Comparison of ENCODE assay signal across 12 mouse cellular contexts in the genomic region with DNA sequence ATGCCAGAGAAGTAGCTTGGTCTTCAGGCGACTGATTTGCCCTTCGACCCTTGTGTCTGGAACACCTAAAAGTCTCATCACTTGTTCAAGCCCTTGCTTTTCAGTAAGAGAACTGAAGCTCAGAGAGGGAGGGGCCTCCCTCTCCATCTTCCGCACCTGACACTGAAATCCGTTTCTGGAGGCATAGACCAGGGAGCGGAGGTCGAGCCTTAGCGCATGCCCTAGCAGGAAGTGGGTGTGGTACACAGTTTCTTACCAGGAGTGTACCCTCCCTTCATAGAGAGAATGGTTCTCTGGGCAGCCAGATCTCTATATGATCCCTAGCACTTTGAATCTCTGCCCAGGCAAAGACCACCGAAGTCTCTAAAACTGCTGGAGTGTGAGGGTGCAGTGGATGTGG. TPM values are rescaled to one million over a fixed set of nuclear protein-coding genes. Genes with fewer than 3 reads are reported as not detected.
DNase-seq lines count a peak whose midpoint lies in the region; ATAC-seq and TF ChIP-seq lines count a peak whose summit lies in the region.
"Had no signal": no experiment of that assay in that cellular context is flagged by ENCODE, and none has a peak within 500 bp of the region (broad histone marks: within the 10 kb centered on the region; RNA-seq: fewer than 3 reads in every experiment).

No protein-coding gene starts in this region.

- H3K4me1 ChIP-seq in midbrain, embryonic 10.5 days = peaks cover 84% of the 10 kb centered on the region
- H3K4me1 ChIP-seq in midbrain, embryonic 11.5 days (ENCODE audit: control insufficient read depth, insufficient read depth, low read length) = peaks cover 22% of the 10 kb centered on the region
- H3K4me1 ChIP-seq in forebrain, embryonic 16.5 days (replicated peaks; ENCODE audit: control insufficient read depth, insufficient read depth, low read length) = peaks cover 45% of the 10 kb centered on the region
- H3K4me1 ChIP-seq in midbrain, embryonic 13.5 days (replicated peaks) = peaks cover 67% of the 10 kb centered on the region
- no peaks in the 10 kb centered on the region; the same call in 1 of the 2 replicates for H3K4me1 ChIP-seq in liver, postnatal 0 days (ENCODE audit: insufficient read depth)

- no peaks in the 10 kb centered on the region for H3K9me3 ChIP-seq in midbrain, embryonic 10.5 days (replicated peaks)
- H3K9me3 ChIP-seq in midbrain, embryonic 11.5 days (ENCODE audit: control insufficient read depth, low read length) = no peaks in the 10 kb centered on the region
- no peaks in the 10 kb centered on the region for H3K9me3 ChIP-seq in forebrain, embryonic 16.5 days (ENCODE audit: control insufficient read depth, low read length)
- no peaks in the 10 kb centered on the region for H3K9me3 ChIP-seq in midbrain, embryonic 13.5 days
- H3K9me3 ChIP-seq in liver, postnatal 0 days (ENCODE audit: low read length) = no peaks in the 10 kb centered on the region
- H3K9me3 ChIP-seq: lung, embryonic 15.5 days had no signal

- no peaks in the 10 kb centered on the region; the same call in 1 of the 2 replicates for H3K27me3 ChIP-seq in midbrain, embryonic 10.5 days (ENCODE audit: low read depth, poor library complexity, severe bottlenecking)
- H3K27me3 ChIP-seq in midbrain, embryonic 11.5 days (ENCODE audit: control insufficient read depth, insufficient read depth, low read length) = no peaks in the 10 kb centered on the region
- H3K27me3 ChIP-seq in forebrain, embryonic 16.5 days (replicated peaks; ENCODE audit: control insufficient read depth, insufficient read depth, low read length) = no peaks in the 10 kb centered on the region
- no peaks in the 10 kb centered on the region for H3K27me3 ChIP-seq in midbrain, embryonic 13.5 days
- H3K27me3 ChIP-seq in liver, postnatal 0 days (ENCODE audit: insufficient read depth, low read length) = no peaks in the 10 kb centered on the region
- H3K27me3 ChIP-seq: lung, embryonic 15.5 days had no signal

- no peak overlapping the region for H3K9ac ChIP-seq in midbrain, embryonic 11.5 days (ENCODE audit: low read length)
- no peak overlapping the region; the same call in 1 of the 2 replicates for H3K9ac ChIP-seq in forebrain, embryonic 16.5 days (replicated peaks; ENCODE audit: low read depth, low read length)
- H3K9ac ChIP-seq in midbrain, embryonic 13.5 days (replicated peaks) = peak overlapping the region; percentile 53; the same call in 1 of the 2 replicates
- no peak overlapping the region for H3K9ac ChIP-seq in liver, postnatal 0 days (replicated peaks)
- H3K9ac ChIP-seq: lung, embryonic 15.5 days had no signal

- no peak for TF ChIP-seq EP300 in liver, postnatal 0 days (IDR thresholded peaks at IDR 0.05; ENCODE audit: low read depth)

- H3K4me3 ChIP-seq in midbrain, embryonic 10.5 days = no peak overlapping the region
- no peak overlapping the region for H3K4me3 ChIP-seq in midbrain, embryonic 11.5 days (ENCODE audit: low read depth, low read length)
- H3K4me3 ChIP-seq in forebrain, embryonic 16.5 days (replicated peaks; ENCODE audit: low read length) = no peak overlapping the region
- H3K4me3 ChIP-seq in midbrain, embryonic 13.5 days (replicated peaks) = no peak overlapping the region
- H3K4me3 ChIP-seq in liver, postnatal 0 days (ENCODE audit: low read depth, low read length) = no peak overlapping the region
- H3K4me3 ChIP-seq: lung, embryonic 15.5 days had no signal

- 58% methylated on average over 8 of the region's 8 CpGs for WGBS in midbrain, embryonic 10.5 days
- WGBS in midbrain, embryonic 11.5 days = 58% methylated on average over 8 of the region's 8 CpGs
- WGBS in forebrain, embryonic 16.5 days = 69% methylated on average over 8 of the region's 8 CpGs
- WGBS in midbrain, embryonic 13.5 days = 60% methylated on average over 8 of the region's 8 CpGs
- 62% methylated on average over 8 of the region's 8 CpGs for WGBS in liver, postnatal 0 days (ENCODE audit: insufficient replicate concordance)

- H3K4me2 ChIP-seq in midbrain, embryonic 11.5 days = no peak overlapping the region
- H3K4me2 ChIP-seq in forebrain, embryonic 16.5 days (ENCODE audit: low read length) = no peak overlapping the region
- H3K4me2 ChIP-seq in midbrain, embryonic 13.5 days (replicated peaks) = no peak overlapping the region
- H3K4me2 ChIP-seq in liver, postnatal 0 days (ENCODE audit: low read depth, low read length) = no peak overlapping the region
- H3K4me2 ChIP-seq: lung, embryonic 15.5 days had no signal

- DNase-seq in midbrain, embryonic 10.5 days (ENCODE audit: low spot score) = no peak
- no peak for DNase-seq in midbrain, embryonic 11.5 days (ENCODE audit: low spot score, missing footprints)
- DNase-seq in thymus, postnatal 25 days = peak; percentile 78
- no peak for DNase-seq in liver, postnatal 0 days
- DNase-seq: adrenal gland, postnatal 14 days; cerebellum, postnatal 10 days; heart, adult 18-20 months; kidney, adult 18-20 months had no signal

- no peak for TF ChIP-seq CTCF in liver, postnatal 0 days (IDR thresholded peaks at IDR 0.05; ENCODE audit: low read depth)

- peak overlapping the region; percentile 76; the same call in 1 of the 2 replicates for H3K27ac ChIP-seq in midbrain, embryonic 10.5 days (replicated peaks)
- H3K27ac ChIP-seq in midbrain, embryonic 11.5 days (ENCODE audit: low read depth, low read length) = no peak overlapping the region
- peak overlapping the region; percentile 83; the same call in 1 of the 2 replicates for H3K27ac ChIP-seq in forebrain, embryonic 16.5 days (ENCODE audit: low read length)
- peak overlapping the region; percentile 86; the same call in 1 of the 2 replicates for H3K27ac ChIP-seq in midbrain, embryonic 13.5 days
- no peak overlapping the region for H3K27ac ChIP-seq in liver, postnatal 0 days (ENCODE audit: low read depth)

- ATAC-seq in midbrain, embryonic 11.5 days (ENCODE audit: low FRiP score) = no peak
- ATAC-seq in forebrain, embryonic 16.5 days = no peak
- ATAC-seq in midbrain, embryonic 13.5 days = no peak
- ATAC-seq in liver, postnatal 0 days = no peak
- no peak for ATAC-seq in granulocyte monocyte progenitor cell, adult 5-6 weeks (replicated peaks; ENCODE audit: poor library complexity, severe bottlenecking)

- peaks cover 45% of the 10 kb centered on the region for H3K36me3 ChIP-seq in midbrain, embryonic 10.5 days
- no peaks in the 10 kb centered on the region for H3K36me3 ChIP-seq in midbrain, embryonic 11.5 days (ENCODE audit: control insufficient read depth, insufficient read depth, low read length)
- H3K36me3 ChIP-seq in forebrain, embryonic 16.5 days (ENCODE audit: control insufficient read depth, insufficient read depth) = peaks cover 3% of the 10 kb centered on the region; the same call in 1 of the 2 replicates
- peaks cover 52% of the 10 kb centered on the region for H3K36me3 ChIP-seq in midbrain, embryonic 13.5 days
- H3K36me3 ChIP-seq in liver, postnatal 0 days (replicated peaks; ENCODE audit: insufficient read depth, low read length) = peaks cover 10% of the 10 kb centered on the region; the same call in 1 of the 2 replicates

RNA-seq across cellular contexts. Expression of a gene that starts 57.1 kb away (rescaled TPM):
- 48.3 and 50.3 TPM in 2 replicates for polyA plus RNA-seq in midbrain, embryonic 10.5 days (2016; fragmentation: Nextera tagmentation; extraction: Ambion mirVana)
- polyA plus RNA-seq in midbrain, embryonic 11.5 days (2014; fragmentation: Nextera tagmentation; extraction: Ambion mirVana) = 38.3 and 40.1 TPM in 2 replicates
- polyA plus RNA-seq in forebrain, embryonic 16.5 days (2015; fragmentation: Nextera tagmentation; extraction: Ambion mirVana) = 27.0 and 31.5 TPM in 2 replicates
- 28.8 and 34.2 TPM in 2 replicates for polyA plus RNA-seq in midbrain, embryonic 13.5 days (2015; fragmentation: Nextera tagmentation; extraction: Ambion mirVana)
- polyA plus RNA-seq in liver, postnatal 0 days (2015; fragmentation: Nextera tagmentation; extraction: Ambion mirVana) = 35.8 and 43.1 TPM in 2 replicates
- total RNA-seq in granulocyte monocyte progenitor cell, adult 5-6 weeks (2014; fragmentation: Nextera tagmentation) = 109 and 147 TPM in 2 replicates
- 34.1 and 37.3 TPM in 2 replicates for total RNA-seq in granulocyte monocyte progenitor cell, adult 5-6 weeks (2017)

Comparison
In these comparisons a context has a peak if more than half of its experiments do, and no peak if none do; other contexts are left out.
1. H3K27ac ChIP-seq: peak in midbrain, embryonic 10.5 days (single experiment), forebrain, embryonic 16.5 days (single experiment) and midbrain, embryonic 13.5 days (single experiment); none in midbrain, embryonic 11.5 days (single experiment) and liver, postnatal 0 days (single experiment).